ENCODE assay signal across 10 mouse cellular contexts in genomic region chr7:96565806-96566205, GRCm38 (mm10).
DNase-seq lines count a peak whose midpoint lies in the region; ATAC-seq lines count a peak whose summit lies in the region.
"Had no signal": no experiment of that assay in that cellular context is flagged by ENCODE, and none has a peak within 500 bp of the region (broad histone marks: within the 10 kb centered on the region; RNA-seq: fewer than 3 reads in every experiment).

No protein-coding gene starts in this region.

- H3K4me3 ChIP-seq in liver, embryonic 12.5 days = no peak overlapping the region
- no peak overlapping the region for H3K4me3 ChIP-seq in hindbrain, embryonic 11.5 days (ENCODE audit: low read depth, low read length)
- no peak overlapping the region for H3K4me3 ChIP-seq in midbrain, embryonic 11.5 days (ENCODE audit: low read depth, low read length)
- H3K4me3 ChIP-seq: heart, embryonic 15.5 days; megakaryocyte, embryonic 14.5 days had no signal

- H3K27me3 ChIP-seq in liver, embryonic 12.5 days (replicated peaks) = 0 out of 2 replicates have a peak, but pooled peaks cover 12% of the 10 kb centered on the region
- H3K27me3 ChIP-seq in hindbrain, embryonic 11.5 days (ENCODE audit: control insufficient read depth, insufficient read depth, low read length) = no peaks in the 10 kb centered on the region
- no peaks in the 10 kb centered on the region for H3K27me3 ChIP-seq in midbrain, embryonic 11.5 days (ENCODE audit: control insufficient read depth, insufficient read depth, low read length)

- H3K9me3 ChIP-seq in liver, embryonic 12.5 days (replicated peaks) = no peaks in the 10 kb centered on the region
- no peaks in the 10 kb centered on the region for H3K9me3 ChIP-seq in hindbrain, embryonic 11.5 days (ENCODE audit: control insufficient read depth, low read length)
- H3K9me3 ChIP-seq in midbrain, embryonic 11.5 days (ENCODE audit: control insufficient read depth, low read length) = no peaks in the 10 kb centered on the region
- H3K9me3 ChIP-seq: heart, embryonic 15.5 days; megakaryocyte, embryonic 14.5 days had no signal

- H3K36me3 ChIP-seq in liver, embryonic 12.5 days = no peaks in the 10 kb centered on the region
- H3K36me3 ChIP-seq in hindbrain, embryonic 11.5 days (ENCODE audit: control insufficient read depth, insufficient read depth, low read length) = no peaks in the 10 kb centered on the region
- H3K36me3 ChIP-seq in midbrain, embryonic 11.5 days (ENCODE audit: control insufficient read depth, insufficient read depth, low read length) = no peaks in the 10 kb centered on the region
- H3K36me3 ChIP-seq: heart, embryonic 15.5 days had no signal

- H3K27ac ChIP-seq in liver, embryonic 12.5 days = no peak overlapping the region
- no peak overlapping the region for H3K27ac ChIP-seq in hindbrain, embryonic 11.5 days (ENCODE audit: low read depth, low read length)
- no peak overlapping the region for H3K27ac ChIP-seq in midbrain, embryonic 11.5 days (ENCODE audit: low read depth, low read length)
- H3K27ac ChIP-seq: heart, embryonic 15.5 days had no signal

- no peaks in the 10 kb centered on the region for H3K4me1 ChIP-seq in liver, embryonic 12.5 days
- H3K4me1 ChIP-seq in hindbrain, embryonic 11.5 days (replicated peaks; ENCODE audit: control insufficient read depth, insufficient read depth, low read length) = 0 out of 2 replicates have a peak, but pooled peaks cover 3% of the 10 kb centered on the region
- H3K4me1 ChIP-seq in midbrain, embryonic 11.5 days (ENCODE audit: control insufficient read depth, insufficient read depth, low read length) = 0 out of 2 replicates have a peak, but pooled peaks cover 2% of the 10 kb centered on the region
- H3K4me1 ChIP-seq: heart, embryonic 15.5 days; megakaryocyte, embryonic 14.5 days had no signal

- no peak overlapping the region for H3K4me2 ChIP-seq in liver, embryonic 12.5 days
- no peak overlapping the region for H3K4me2 ChIP-seq in hindbrain, embryonic 11.5 days (replicated peaks; ENCODE audit: low read depth, low read length)
- H3K4me2 ChIP-seq in midbrain, embryonic 11.5 days = no peak overlapping the region
- H3K4me2 ChIP-seq: heart, embryonic 15.5 days had no signal

- no peak overlapping the region for H3K9ac ChIP-seq in liver, embryonic 12.5 days
- H3K9ac ChIP-seq in hindbrain, embryonic 11.5 days (ENCODE audit: low read depth, low read length) = no peak overlapping the region
- H3K9ac ChIP-seq in midbrain, embryonic 11.5 days (ENCODE audit: low read length) = no peak overlapping the region
- H3K9ac ChIP-seq: heart, embryonic 15.5 days had no signal

- DNase-seq in liver = peak; percentile 13
- peak; percentile 73 to 74 for DNase-seq in cerebellum, postnatal 36 days
- peak; percentile 49 for DNase-seq in heart, postnatal 4 days
- DNase-seq in right cerebral cortex, postnatal 36 days (ENCODE audit: low spot score in 2 of 2) = peak; percentile 31 to 40
- DNase-seq in hindbrain, embryonic 11.5 days (ENCODE audit: low spot score) = no peak
- no peak for DNase-seq in midbrain, embryonic 11.5 days (ENCODE audit: low spot score, missing footprints)
- DNase-seq in T-cell, adult 2 months (ENCODE audit: low spot score) = no peak

- 56% methylated on average over 4 of the region's 4 CpGs for WGBS in liver, embryonic 12.5 days (ENCODE audit: insufficient replicate concordance)
- 84% methylated on average over 4 of the region's 4 CpGs for WGBS in hindbrain, embryonic 11.5 days
- 79% methylated on average over 4 of the region's 4 CpGs for WGBS in midbrain, embryonic 11.5 days

- no peak for ATAC-seq in liver, embryonic 12.5 days
- no peak for ATAC-seq in hindbrain, embryonic 11.5 days (ENCODE audit: low FRiP score)
- no peak for ATAC-seq in midbrain, embryonic 11.5 days (ENCODE audit: low FRiP score)

Comparison
In these comparisons a context has a peak if more than half of its experiments do, and no peak if none do; other contexts are left out.
1. DNase-seq: peak in liver (single experiment), cerebellum, postnatal 36 days (2 of 2), heart, postnatal 4 days (single experiment) and right cerebral cortex, postnatal 36 days (2 of 2); none in hindbrain, embryonic 11.5 days (single experiment), midbrain, embryonic 11.5 days (single experiment) and T-cell, adult 2 months (single experiment).